In the genomic region with DNA sequence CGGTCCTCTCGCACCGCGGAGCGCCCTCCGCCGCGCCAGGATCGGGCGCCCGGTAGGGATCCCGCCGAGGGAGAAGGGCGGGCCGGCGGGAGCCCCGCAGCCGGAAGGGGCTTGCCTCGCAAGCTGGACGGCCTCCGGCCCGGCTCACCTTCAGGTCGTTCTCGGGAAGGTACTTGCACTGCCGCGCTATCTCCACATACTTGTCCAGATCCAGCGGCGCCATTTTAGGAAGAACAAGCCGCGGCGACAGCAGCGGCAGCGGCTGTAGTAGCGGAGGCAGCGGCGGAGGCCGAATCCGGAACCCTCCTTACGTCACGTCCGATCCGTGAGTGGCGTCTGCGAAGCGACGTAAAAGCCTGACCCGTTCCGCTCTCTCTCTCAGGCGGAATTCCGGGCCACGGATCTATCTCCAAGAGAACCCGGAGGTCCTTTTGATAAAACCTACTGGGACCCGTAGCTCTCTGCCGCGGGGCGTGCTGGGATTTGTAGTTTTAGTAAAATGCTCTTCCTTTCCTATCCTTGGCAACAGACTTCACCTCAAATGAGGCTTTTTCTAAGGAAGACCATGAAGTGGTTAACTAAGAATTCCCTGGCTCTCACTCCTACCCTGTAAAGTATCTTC, we compare ENCODE assay signal across 1 mouse cellular context.
TF ChIP-seq lines count a peak whose summit lies in the region.

Gene Ppp6c (minus strand): TSS at position 433 of the 622 bp plus-strand sequence.

TF ChIP-seq in myocyte, 11 proteins besides CTCF, POLR2A, EP300 and RAD21 (continued from another document):
- no peak for TF ChIP-seq MYOD1 (IDR thresholded peaks at IDR 0.05; ENCODE audit: control insufficient read depth in 1 of 3, insufficient read length in 2 of 3, low read depth in 2 of 3)
